Comparison of ENCODE assay signal across 8 mouse cellular contexts in the genomic region with DNA sequence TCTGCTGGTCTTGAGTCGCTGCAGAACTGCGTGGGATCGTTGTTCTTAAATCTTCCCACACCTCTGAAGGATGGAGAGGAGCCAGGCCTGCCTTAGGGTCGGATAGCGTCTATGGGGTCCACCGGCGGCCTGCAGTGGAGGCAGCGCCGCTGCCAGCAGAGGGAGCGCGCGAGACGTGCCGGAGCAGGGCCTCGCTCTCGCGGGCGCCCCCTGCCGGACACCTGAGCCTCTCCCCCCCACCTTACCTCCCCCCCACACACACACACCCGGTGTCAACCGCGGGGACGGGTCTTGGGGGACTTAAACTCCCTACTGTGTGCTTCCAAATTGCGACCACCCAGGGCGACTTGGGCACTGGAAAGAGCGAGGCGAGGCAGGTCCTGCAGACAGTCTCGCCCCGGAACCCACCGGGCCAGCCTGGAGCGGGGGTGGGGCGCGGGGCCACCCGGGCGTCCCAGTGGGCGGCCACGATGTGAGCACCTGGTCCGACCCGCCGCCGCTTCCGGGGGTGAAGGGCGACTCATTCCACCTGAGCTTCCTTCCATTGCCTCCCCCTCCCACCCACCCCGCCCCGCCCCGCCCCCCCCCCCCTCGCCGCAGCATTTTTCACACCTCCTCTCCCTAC. TPM values are rescaled to one million over a fixed set of nuclear protein-coding genes. Genes with fewer than 3 reads are reported as not detected.
A peak's percentile ranks its signal among the peaks of the same experiment; 100 is the strongest.
DNase-seq lines count a peak whose midpoint lies in the region; ATAC-seq lines count a peak whose summit lies in the region.

No protein-coding gene starts in this region.

- peak overlapping the region; percentile 42 for H3K4me2 ChIP-seq in hindbrain, embryonic 13.5 days

- H3K4me1 ChIP-seq in hindbrain, embryonic 13.5 days (replicated peaks): peaks cover 30% of the 10 kb centered on the region

- peaks cover 54% of the 10 kb centered on the region for H3K27me3 ChIP-seq in hindbrain, embryonic 13.5 days

- no peak overlapping the region for H3K27ac ChIP-seq in hindbrain, embryonic 13.5 days

- DNase-seq in R1 (ENCODE audit: low read depth, low spot score): peak; percentile 79
- DNase-seq in cerebellum, postnatal 14 days: peak; percentile 87 to 94
- peak; percentile 64 to 65 for DNase-seq in frontal cortex, postnatal 36 days (ENCODE audit: low spot score in 2 of 2)
- DNase-seq in left cerebral cortex, adult 18-20 months (ENCODE audit: low spot score in 2 of 2): peak; percentile 83 to 86
- peak; percentile 89 for DNase-seq in right cerebral cortex, postnatal 14 days
- peak; percentile 51 to 73 for DNase-seq in urinary bladder, postnatal 36 days (ENCODE audit: low spot score in 2 of 2)

- no peak overlapping the region for H3K9ac ChIP-seq in hindbrain, embryonic 13.5 days

- no peaks in the 10 kb centered on the region for H3K36me3 ChIP-seq in hindbrain, embryonic 13.5 days

- no peaks in the 10 kb centered on the region for H3K9me3 ChIP-seq in hindbrain, embryonic 13.5 days

- ATAC-seq in hindbrain, embryonic 13.5 days (ENCODE audit: low FRiP score): peak; percentile 14; the same call in 1 of the 2 replicates
- ATAC-seq in megakaryocyte, adult 5-6 weeks (ENCODE audit: poor library complexity, severe bottlenecking): peak; percentile 82

- H3K4me3 ChIP-seq in hindbrain, embryonic 13.5 days: peak overlapping the region; percentile 16; the same call in 1 of the 2 replicates

- WGBS in hindbrain, embryonic 13.5 days: under 1% methylated on average over 37 of the region's 48 CpGs

RNA-seq across cellular contexts. Expression of a gene that starts 15.4 kb away (rescaled TPM):
- 40.7 and 41.2 TPM in 2 replicates for polyA plus RNA-seq in hindbrain, embryonic 13.5 days (2015; fragmentation: Nextera tagmentation; extraction: Ambion mirVana)
- 10 to 100 TPM; 21.8 to 22.6 TPM for total RNA-seq in left cerebral cortex, adult 18-20 months (2021)
- total RNA-seq in megakaryocyte, adult 5-6 weeks (2015): 2.8 and 3.9 TPM in 2 replicates
- 3.3 and 3.8 TPM in 2 replicates for total RNA-seq in megakaryocyte, adult 5-6 weeks (2017)

RNA-seq across cellular contexts. Expression of a gene that starts 57.3 kb away (rescaled TPM):
- polyA plus RNA-seq in hindbrain, embryonic 13.5 days (2015; fragmentation: Nextera tagmentation; extraction: Ambion mirVana): 143 and 144 TPM in 2 replicates
- total RNA-seq in left cerebral cortex, adult 18-20 months (2021): 100 to 1,000 TPM; 181 to 182 TPM
- 56.0 and 60.5 TPM in 2 replicates for total RNA-seq in megakaryocyte, adult 5-6 weeks (2015)
- 113 and 133 TPM in 2 replicates for total RNA-seq in megakaryocyte, adult 5-6 weeks (2017)

RNA-seq across cellular contexts. Expression of a gene that starts 58.0 kb away (rescaled TPM):
- 901 and 926 TPM in 2 replicates for polyA plus RNA-seq in hindbrain, embryonic 13.5 days (2015; fragmentation: Nextera tagmentation; extraction: Ambion mirVana)
- 100 to 1,000 TPM; 232 to 268 TPM for total RNA-seq in left cerebral cortex, adult 18-20 months (2021)
- 320 and 365 TPM in 2 replicates for total RNA-seq in megakaryocyte, adult 5-6 weeks (2015)
- 765 and 767 TPM in 2 replicates for total RNA-seq in megakaryocyte, adult 5-6 weeks (2017)

Comparison
In these comparisons a context has a peak if more than half of its experiments do, and no peak if none do; other contexts are left out.
1. RNA of a gene that starts 15.4 kb away (total RNA-seq): 21.8 to 22.6 TPM in left cerebral cortex, adult 18-20 months; 2.8 to 3.9 TPM in megakaryocyte, adult 5-6 weeks; every median in the first group is over 4 times any median in the second.
2. Peak in every context shown above with its lines, with median percentiles within 50 percentile points of each other: DNase-seq.